Mouse (Mus musculus): ENCODE results near the gene Itpr2.

GRCm38 (mm10) chr6:146191931-146192330, 310.1 kb downstream of the Itpr2 start:
- TF ChIP-seq POLR2A (IDR thresholded peaks at IDR 0.05; ENCODE audit: borderline replicate concordance, extremely low read depth, low read depth, low read length) (no peak), CTCF (IDR thresholded peaks at IDR 0.05; ENCODE audit: insufficient read depth, low read length) (no peak)
